Mouse (Mus musculus) heart, postnatal 0 days (tissue): ENCODE measurements at regions not wholly inside any gene's neighbourhood (a gene's known extent, or its start where the extent isn't known, plus 50 kb on each side); places are given as distances from the start of the nearest gene placed in this dataset.

Experiments used
- CTCF ChIP-seq: IDR thresholded peaks from 2 replicates; pipeline ENCODE4 v1.5.1; 2016; ENCODE audit warnings: antibody characterized with exemption, control low read depth, low read depth
- EP300 ChIP-seq: IDR thresholded peaks from 2 replicates; pipeline ENCODE4 v1.6.1; 2016; ENCODE audit warnings: antibody characterized with exemption, low read depth

DNA sequence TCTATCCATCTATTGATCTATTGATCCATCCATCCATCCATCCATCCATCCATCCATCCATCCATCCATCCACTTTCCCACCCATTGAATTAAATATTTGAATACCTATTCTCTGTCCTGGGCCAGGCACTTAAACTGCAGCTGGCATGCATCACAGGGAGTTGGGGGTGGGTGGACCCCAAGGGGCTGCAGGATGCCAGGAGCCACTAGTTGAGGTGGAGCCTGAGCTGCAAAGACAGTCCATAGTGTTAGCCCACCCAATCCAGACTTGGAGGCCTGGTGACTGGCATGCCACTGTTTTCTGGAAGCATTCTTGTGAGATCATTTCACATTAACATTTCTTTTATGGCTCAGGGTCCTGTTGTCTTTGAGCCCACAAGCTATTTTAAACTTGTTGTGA lies 215.3 kb upstream of the Peli2 start:
- TF ChIP-seq EP300 (no peak), CTCF (no peak)
